Mouse (Mus musculus) hindbrain, embryonic 15.5 days (tissue): ENCODE results near the gene H2-K1. TPM values are rescaled to one million over a fixed set of nuclear protein-coding genes. Genes with fewer than 3 reads are reported as not detected.

ENCODE experiments used
- ATAC-seq: fragments of 200-750 bp; cut with Nextera tagmentation; 2 replicates; pipeline ENCODE4 v1.8.0; 2017; ENCODE audit warnings: low read depth, moderate number of reproducible peaks, moderate TSS enrichment; ENCODE audit not compliant: low FRiP score
- H3K27ac ChIP-seq: fragments of 300-500 bp; sonication (generic); replicated peaks from 2 replicates; pipeline ENCODE4 v1.5.1; 2015; ENCODE audit warnings: mild to moderate bottlenecking, inconsistent platforms
- H3K27me3 ChIP-seq: fragments of 300-500 bp; sonication (generic); 2 replicates; pipeline ENCODE4 v1.6.1; 2015; ENCODE audit warnings: control low read depth, inconsistent platforms
- H3K36me3 ChIP-seq: fragments of 300-500 bp; sonication (generic); 2 replicates; pipeline ENCODE4 v1.6.1; 2015; ENCODE audit warnings: control low read depth, inconsistent platforms
- H3K4me1 ChIP-seq: fragments of 300-500 bp; sonication (generic); replicated peaks from 2 replicates; pipeline ENCODE4 v1.6.1; 2015; ENCODE audit warnings: control low read depth, inconsistent platforms
- H3K4me2 ChIP-seq: fragments of 300-500 bp; sonication (generic); 2 replicates; pipeline ENCODE4 v1.6.1; 2015; ENCODE audit warnings: moderate library complexity, mild to moderate bottlenecking, inconsistent platforms
- H3K4me3 ChIP-seq: fragments of 300-500 bp; sonication (generic); 2 replicates; pipeline ENCODE4 v1.5.1; 2015; ENCODE audit warnings: mild to moderate bottlenecking, inconsistent platforms
- H3K9ac ChIP-seq: fragments of 300-500 bp; sonication (generic); 2 replicates; pipeline ENCODE4 v1.6.1; 2015; ENCODE audit warnings: inconsistent platforms
- H3K9me3 ChIP-seq: fragments of 300-500 bp; sonication (generic); 2 replicates; pipeline ENCODE4 v1.6.1; 2016; ENCODE audit warnings: control low read depth, inconsistent platforms
- WGBS: fragments of 180-500 bp; shearing (Covaris S2); methylation state at CpG from one replicate; pipeline ENCODE4 v1.1.7; 2015; 5-methylcytosine and 5-hydroxymethylcytosine counted together
- polyA plus RNA-seq: library from polyadenylated mRNA; unstranded; fragments of >200 nt; fragmentation: Nextera tagmentation; extraction: Ambion mirVana; gene quantifications from 2 replicates; pipeline ENCODE4 v1.2.1, GENCODE M21; 2015

The H2-K1 gene
- polyA plus RNA-seq, result 19.5 and 25.2 TPM in 2 replicates

GRCm38 (mm10) chr17:34000150-34000537, at the start of gene H2-K1:
H2-K1 (minus strand) TSS chr17:34000347.
- Histone ChIP-seq H3K36me3 (no peaks in the 10 kb centered on the region), H3K4me3 (peak within 1 kb of the TSS; percentile 45), H3K4me1 (peaks cover 13% of the 10 kb centered on the region), H3K4me2 (peak within 1 kb of the TSS; percentile 89), H3K27me3 (peaks cover 29% of the 10 kb centered on the region), H3K9me3 (no peaks in the 10 kb centered on the region), H3K27ac (no peak within 1 kb of the TSS), H3K9ac (peak within 1 kb of the TSS; percentile 33)
- under 1% methylated on average over 30 of the region's 30 CpGs for WGBS
- peak; percentile 81; the same call in 1 of the 2 replicates for ATAC-seq

GRCm38 (mm10) chr17:34047404-34048050, 47.4 kb upstream of the H2-K1 start:
- Histone ChIP-seq H3K36me3 (0 out of 2 replicates have a peak, but pooled peaks cover 5% of the 10 kb centered on the region), H3K9me3 (no peaks in the 10 kb centered on the region), H3K4me1 (no peaks in the 10 kb centered on the region), H3K4me3 (no peak overlapping the region), H3K4me2 (no peak overlapping the region), H3K9ac (no peak overlapping the region), H3K27ac (no peak overlapping the region), H3K27me3 (no peaks in the 10 kb centered on the region)
- ATAC-seq, result no peak
- 98% methylated on average over 5 of the region's 5 CpGs for WGBS

DNA sequence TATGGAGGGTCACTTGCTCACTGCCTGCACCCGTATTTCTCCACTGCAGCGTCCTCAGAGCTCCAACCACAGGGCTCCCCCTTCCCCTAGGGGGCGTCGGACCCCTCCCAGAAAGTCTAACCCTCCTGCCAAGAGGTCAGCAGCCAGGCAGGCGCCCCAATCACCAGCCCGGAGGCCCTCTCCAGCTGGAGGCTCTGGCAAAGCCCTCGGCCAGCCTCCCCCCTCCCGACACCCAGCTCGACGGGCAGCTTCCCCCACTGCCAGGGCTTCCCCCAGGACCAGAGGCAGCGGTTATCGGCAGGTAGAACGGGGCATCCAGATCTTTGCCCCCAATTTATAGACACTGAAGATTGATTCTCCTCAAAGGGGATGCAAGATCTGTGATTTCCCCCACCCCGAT, 45.8 kb upstream of the H2-K1 start:
- WGBS, result 81% methylated on average over 14 of the region's 14 CpGs
- no peak for ATAC-seq

DNA sequence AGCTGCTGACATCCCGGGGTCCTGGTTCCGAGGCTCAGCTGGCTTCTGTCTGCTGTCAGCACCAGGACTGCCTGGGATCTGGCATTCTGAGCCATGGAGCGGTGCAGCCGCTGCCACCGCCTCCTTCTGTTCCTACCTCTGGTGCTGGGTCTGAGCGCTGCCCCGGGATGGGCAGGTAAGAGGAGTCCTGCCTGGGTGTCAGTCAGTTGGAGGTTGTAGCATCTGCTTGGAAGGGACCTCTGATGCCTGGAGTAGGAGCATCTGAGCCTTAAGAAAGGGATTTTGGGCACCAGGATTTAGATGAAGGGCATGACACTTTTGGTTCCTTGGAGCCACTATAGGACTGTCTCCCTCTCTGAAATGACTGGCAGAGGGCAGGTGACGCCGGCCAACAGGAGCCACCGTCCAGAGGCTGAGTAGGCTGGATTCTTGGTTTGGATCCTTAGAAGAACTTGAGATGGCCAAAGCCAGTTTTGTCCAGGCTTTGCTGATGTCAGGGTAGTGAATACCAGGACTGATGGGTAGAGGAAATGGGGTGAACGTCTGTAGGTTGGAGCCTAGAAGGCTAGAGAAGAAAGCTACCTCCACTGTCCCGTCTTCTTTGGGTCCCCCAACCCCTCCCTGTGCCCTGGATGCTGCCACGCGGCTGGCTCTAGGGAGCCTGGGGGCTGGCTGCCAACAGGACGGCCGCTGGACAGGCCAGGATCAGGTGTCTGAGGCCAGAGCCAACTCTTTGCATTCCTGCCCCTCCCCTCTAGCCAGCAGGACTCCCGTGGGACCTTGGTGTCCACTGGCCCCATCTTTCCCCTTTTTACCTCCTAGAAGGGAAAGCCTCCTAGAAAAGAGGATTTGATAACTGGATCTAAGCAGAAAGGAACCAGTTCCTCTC, 39.7 kb upstream of the H2-K1 start:
- 25% methylated on average over 17 of the region's 17 CpGs for WGBS

More for the DNA sequence above, 45.8 kb upstream of the H2-K1 start:
- Histone ChIP-seq H3K4me2 (no peak overlapping the region), H3K4me3 (no peak overlapping the region), H3K27ac (no peak overlapping the region), H3K36me3 (0 out of 2 replicates have a peak, but pooled peaks cover 5% of the 10 kb centered on the region), H3K27me3 (no peaks in the 10 kb centered on the region), H3K9ac (no peak overlapping the region), H3K4me1 (0 out of 2 replicates have a peak, but pooled peaks cover 8% of the 10 kb centered on the region), H3K9me3 (no peaks in the 10 kb centered on the region)

DNA sequence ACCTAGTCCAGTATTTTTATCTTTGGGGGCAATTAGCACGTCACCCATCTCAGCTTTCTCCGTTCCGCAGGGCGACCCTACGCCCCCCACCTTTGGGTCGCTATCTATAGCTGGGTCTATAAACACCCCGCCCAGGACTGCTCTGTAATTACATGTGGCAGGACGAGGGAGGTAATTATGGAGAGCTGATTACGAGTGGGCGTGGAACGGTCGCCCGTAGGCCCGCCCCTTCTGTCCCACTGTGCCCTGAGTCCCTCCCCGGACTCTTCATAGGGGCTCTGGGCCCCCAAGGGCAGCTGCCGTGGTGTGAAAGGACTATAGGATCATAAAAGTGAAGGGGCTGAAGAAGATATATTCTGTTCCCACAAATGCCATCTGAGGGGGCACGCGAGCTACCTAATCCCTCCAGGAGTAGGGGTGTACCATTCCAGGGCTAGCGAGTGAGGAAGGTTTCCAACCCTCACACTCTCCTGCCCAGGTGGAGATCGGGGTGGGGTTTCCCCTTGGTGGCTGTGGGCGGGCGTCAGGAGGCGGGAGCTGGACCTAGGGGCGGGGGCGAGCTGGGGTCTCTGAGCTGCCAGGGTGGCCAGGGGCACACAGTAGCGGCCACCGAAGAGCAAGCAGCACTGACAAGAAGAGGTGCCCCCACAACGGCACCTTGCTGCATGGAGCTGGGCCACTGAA, 38.9 kb upstream of the H2-K1 start, which contains the start of gene Col11a2:
Col11a2 (plus strand) TSS at position 560 of the 684 bp plus-strand sequence.
- 11% methylated on average over 28 of the region's 28 CpGs for WGBS
- no peak within 1 kb of the TSS for H3K27ac ChIP-seq
- no peaks in the 10 kb centered on the region for H3K9me3 ChIP-seq
- peaks cover 36% of the 10 kb centered on the region for H3K4me1 ChIP-seq
- H3K4me3 ChIP-seq, result peak within 1 kb of the TSS; percentile 21
- ATAC-seq, result peak; percentile 60; the same call in 1 of the 2 replicates
- peaks cover 30% of the 10 kb centered on the region for H3K36me3 ChIP-seq
- H3K9ac ChIP-seq, result peak within 1 kb of the TSS; percentile 41
- H3K4me2 ChIP-seq, result peak within 1 kb of the TSS; percentile 55
- H3K27me3 ChIP-seq, result 0 out of 2 replicates have a peak, but pooled peaks cover 6% of the 10 kb centered on the region

More for the DNA sequence above, 39.7 kb upstream of the H2-K1 start:
- H3K36me3 ChIP-seq, result peaks cover 23% of the 10 kb centered on the region
- H3K9me3 ChIP-seq, result no peaks in the 10 kb centered on the region
- H3K9ac ChIP-seq, result peak overlapping the region; percentile 41
- peak; percentile 13; the same call in 1 of the 2 replicates for ATAC-seq
- H3K4me1 ChIP-seq, result peaks cover 33% of the 10 kb centered on the region
- H3K4me3 ChIP-seq, result peak overlapping the region; percentile 21
- 0 out of 2 replicates have a peak, but pooled peaks cover 6% of the 10 kb centered on the region for H3K27me3 ChIP-seq
- H3K27ac ChIP-seq, result no peak overlapping the region
- peak overlapping the region; percentile 55 for H3K4me2 ChIP-seq

DNA sequence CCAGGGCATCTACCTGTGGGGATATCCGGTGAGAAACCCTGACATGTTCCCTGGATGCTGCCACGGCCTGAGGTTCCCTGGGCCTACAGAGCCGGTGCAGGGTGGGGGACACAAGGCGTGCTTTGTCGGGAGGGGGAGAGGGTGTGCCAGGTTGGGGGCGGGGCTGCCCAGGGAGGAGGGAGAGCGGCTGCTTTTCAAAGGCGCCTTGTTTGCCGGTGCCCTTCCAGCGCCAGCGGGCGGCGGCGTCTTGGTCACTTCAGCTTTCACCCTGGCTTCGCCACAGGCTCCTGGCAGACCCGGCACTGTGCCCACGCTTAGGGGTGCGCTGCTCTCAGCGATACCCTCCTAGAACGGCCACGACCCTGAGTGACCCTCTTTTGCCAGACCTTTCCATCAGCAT, 38.3 kb upstream of the H2-K1 start:
- ATAC-seq, result no peak
- WGBS, result 20% methylated on average over 14 of the region's 21 CpGs
- Histone ChIP-seq H3K4me1 (peaks cover 42% of the 10 kb centered on the region), H3K9ac (0 out of 2 replicates have a peak overlapping the region, but pooled peaks have one; percentile 41), H3K27ac (no peak overlapping the region), H3K4me3 (peak overlapping the region; percentile 21), H3K36me3 (peaks cover 30% of the 10 kb centered on the region), H3K27me3 (0 out of 2 replicates have a peak, but pooled peaks cover 6% of the 10 kb centered on the region), H3K9me3 (no peaks in the 10 kb centered on the region), H3K4me2 (peak overlapping the region; percentile 55)

DNA sequence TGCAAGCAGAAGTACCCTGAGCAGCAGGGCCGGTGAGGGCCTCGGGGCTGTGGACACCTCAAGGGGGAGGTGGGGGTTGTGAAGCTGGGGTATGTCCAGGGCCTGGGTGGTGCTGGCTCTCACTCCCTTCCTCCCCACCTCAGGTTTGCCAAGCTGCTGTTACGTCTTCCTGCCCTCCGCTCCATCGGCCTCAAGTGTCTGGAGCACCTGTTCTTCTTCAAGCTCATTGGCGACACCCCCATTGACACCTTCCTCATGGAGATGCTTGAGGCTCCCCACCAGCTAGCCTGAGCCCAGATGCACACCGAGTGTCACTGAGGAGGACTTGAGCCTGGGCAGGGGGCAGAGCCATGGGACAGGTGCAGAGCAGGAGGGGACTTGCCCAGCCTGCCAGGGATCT, 37.1 kb upstream of the H2-K1 start:
- no peak for ATAC-seq
- H3K4me2 ChIP-seq, result no peak overlapping the region
- no peak overlapping the region for H3K4me3 ChIP-seq
- H3K9ac ChIP-seq, result no peak overlapping the region
- H3K9me3 ChIP-seq, result no peaks in the 10 kb centered on the region
- peaks cover 30% of the 10 kb centered on the region for H3K36me3 ChIP-seq
- peaks cover 54% of the 10 kb centered on the region for H3K4me1 ChIP-seq
- H3K27ac ChIP-seq, result no peak overlapping the region
- 0 out of 2 replicates have a peak, but pooled peaks cover 6% of the 10 kb centered on the region for H3K27me3 ChIP-seq
- 95% methylated on average over 7 of the region's 7 CpGs for WGBS

DNA sequence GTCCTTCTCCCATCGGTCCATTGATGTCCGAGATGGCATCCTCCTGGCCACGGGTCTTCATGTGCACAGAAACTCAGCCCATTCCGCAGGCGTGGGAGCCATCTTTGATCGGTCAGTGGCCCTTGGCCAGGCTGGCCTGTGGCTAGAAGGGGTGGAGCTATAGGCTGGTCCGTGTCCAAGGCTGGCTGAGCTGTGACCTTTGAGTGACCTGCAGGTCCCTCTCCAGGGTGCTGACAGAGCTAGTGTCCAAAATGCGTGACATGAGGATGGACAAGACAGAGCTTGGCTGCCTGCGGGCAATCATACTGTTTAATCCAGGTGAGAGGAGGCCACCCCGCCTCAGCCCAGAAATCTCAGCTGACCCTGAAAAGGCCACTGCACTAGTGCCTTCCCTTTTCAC, 36.5 kb upstream of the H2-K1 start:
- H3K4me1 ChIP-seq, result peaks cover 54% of the 10 kb centered on the region
- no peak overlapping the region for H3K4me2 ChIP-seq
- no peaks in the 10 kb centered on the region for H3K9me3 ChIP-seq
- 79% methylated on average over 10 of the region's 10 CpGs for WGBS
- 0 out of 2 replicates have a peak, but pooled peaks cover 6% of the 10 kb centered on the region for H3K27me3 ChIP-seq
- H3K9ac ChIP-seq, result no peak overlapping the region
- no peak overlapping the region for H3K4me3 ChIP-seq
- H3K36me3 ChIP-seq, result peaks cover 30% of the 10 kb centered on the region
- no peak for ATAC-seq
- no peak overlapping the region for H3K27ac ChIP-seq

DNA sequence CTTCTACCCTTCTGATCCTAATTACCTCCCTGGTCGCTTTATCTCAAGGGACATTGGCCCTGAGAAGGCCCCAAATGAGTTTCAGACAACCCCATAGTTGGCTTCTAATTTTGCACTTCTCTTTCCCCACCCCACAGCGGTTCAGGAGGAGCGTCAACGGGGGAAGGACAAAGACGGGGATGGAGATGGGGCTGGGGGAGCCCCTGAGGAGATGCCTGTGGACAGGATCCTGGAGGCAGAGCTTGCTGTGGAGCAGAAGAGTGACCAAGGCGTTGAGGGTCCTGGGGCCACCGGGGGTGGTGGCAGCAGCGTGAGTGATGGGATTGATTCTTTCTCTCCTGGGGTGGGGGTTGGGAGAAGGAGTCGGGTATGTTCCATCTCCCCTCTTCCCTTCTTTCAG, 35.4 kb upstream of the H2-K1 start:
- Histone ChIP-seq H3K27ac (no peak overlapping the region), H3K27me3 (0 out of 2 replicates have a peak, but pooled peaks cover 6% of the 10 kb centered on the region), H3K4me2 (no peak overlapping the region), H3K9me3 (no peaks in the 10 kb centered on the region), H3K36me3 (peaks cover 30% of the 10 kb centered on the region), H3K9ac (no peak overlapping the region), H3K4me3 (no peak overlapping the region), H3K4me1 (peaks cover 48% of the 10 kb centered on the region)
- 90% methylated on average over 9 of the region's 9 CpGs for WGBS
- ATAC-seq, result no peak

GRCm38 (mm10) chr17:34034064-34034463, 33.9 kb upstream of the H2-K1 start:
- ATAC-seq, result no peak
- Histone ChIP-seq H3K4me1 (peaks cover 50% of the 10 kb centered on the region), H3K27ac (no peak overlapping the region), H3K36me3 (peaks cover 38% of the 10 kb centered on the region), H3K4me2 (no peak overlapping the region), H3K9ac (no peak overlapping the region), H3K9me3 (no peaks in the 10 kb centered on the region), H3K4me3 (no peak overlapping the region), H3K27me3 (0 out of 2 replicates have a peak, but pooled peaks cover 6% of the 10 kb centered on the region)
- 79% methylated on average over 10 of the region's 10 CpGs for WGBS

DNA sequence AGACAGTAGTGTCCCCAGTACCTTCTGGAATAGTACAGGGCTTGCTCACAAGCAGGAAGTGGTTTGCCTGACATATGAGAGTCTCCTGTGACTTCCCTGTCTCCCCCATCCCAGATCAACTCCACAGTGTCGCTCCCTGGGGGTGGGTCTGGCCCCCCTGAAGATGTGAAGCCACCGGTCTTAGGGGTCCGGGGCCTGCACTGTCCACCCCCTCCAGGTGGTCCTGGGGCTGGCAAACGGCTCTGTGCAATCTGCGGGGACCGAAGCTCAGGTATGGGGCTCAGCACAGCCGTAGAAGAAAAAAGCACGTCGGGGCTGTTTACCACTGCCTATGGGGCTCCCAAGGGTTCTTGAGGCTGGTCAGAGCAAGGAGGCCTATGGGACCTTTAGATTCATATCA, 33.3 kb upstream of the H2-K1 start:
- Histone ChIP-seq H3K4me3 (no peak overlapping the region), H3K27me3 (0 out of 2 replicates have a peak, but pooled peaks cover 6% of the 10 kb centered on the region), H3K27ac (no peak overlapping the region), H3K9ac (0 out of 2 replicates have a peak overlapping the region, but pooled peaks have one; percentile 94), H3K4me2 (peak overlapping the region; percentile 96; the same call in 1 of the 2 replicates), H3K9me3 (no peaks in the 10 kb centered on the region), H3K36me3 (peaks cover 44% of the 10 kb centered on the region), H3K4me1 (peaks cover 50% of the 10 kb centered on the region)
- WGBS, result 91% methylated on average over 9 of the region's 9 CpGs
- no peak for ATAC-seq
